Mouse (Mus musculus) cerebellum, adult 2 months (tissue): Measurements from ENCODE around the gene Epb41.

Source experiments
- CTCF ChIP-seq: fragments of 200-500 bp; IDR thresholded peaks from 2 replicates; pipeline ENCODE4 v1.5.1; 2011; ENCODE audit warnings: low read depth, mild to moderate bottlenecking, control low read depth, low read length, moderate library complexity, borderline replicate concordance; ENCODE audit not compliant: insufficient read depth
- POLR2A ChIP-seq: fragments of 200-500 bp; IDR thresholded peaks from 2 replicates; pipeline ENCODE4 v1.6.1; 2011; ENCODE audit warnings: low read length, control low read depth, borderline replicate concordance; ENCODE audit not compliant: insufficient read depth

GRCm38 (mm10) chr4:131874567-131874966, 200.6 kb downstream of the Epb41 start:
- TF ChIP-seq POLR2A = no peak
- TF ChIP-seq CTCF = no peak
